Mouse (Mus musculus) megakaryocyte, embryonic 14.5 days (primary cell): Measurements from ENCODE around the gene Idh3a.

Experiments used
- FLI1 ChIP-seq: IDR thresholded peaks from 2 replicates; pipeline ENCODE4 v1.6.1; 2012; ENCODE audit warnings: low read length, inconsistent platforms, mixed read lengths
- GATA1 ChIP-seq: IDR thresholded peaks from 3 replicates; pipeline ENCODE4 v1.6.1; 2012; ENCODE audit warnings: mixed read lengths, low read length, inconsistent platforms, borderline replicate concordance

DNA sequence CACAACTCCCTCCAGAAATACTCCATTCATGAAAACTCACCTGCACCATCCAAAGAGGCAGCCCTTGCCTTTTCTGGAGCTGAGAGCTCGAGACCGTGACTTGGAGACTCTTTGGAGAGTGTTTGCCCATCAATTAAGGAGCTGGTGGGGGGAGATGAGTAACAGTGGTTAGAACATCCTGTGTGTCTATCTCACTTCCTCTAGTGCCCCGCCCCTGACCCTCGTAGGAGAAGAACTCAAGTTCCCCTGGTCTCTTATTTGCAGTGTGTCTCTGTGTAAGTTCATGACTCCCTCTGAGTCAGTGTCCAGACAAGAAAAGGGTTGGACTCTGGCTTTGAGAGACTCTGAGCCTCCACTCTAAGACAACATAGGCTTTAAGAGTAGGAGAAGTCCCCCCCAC lies 56.4 kb downstream of the Idh3a start:
- TF ChIP-seq FLI1, result no peak
- no peak for TF ChIP-seq GATA1
